Mouse (Mus musculus) urinary bladder, adult 18-20 months (tissue): ENCODE measurements around the gene Muc13.

Experiments
- DNase-seq, 2 experiments: peaks; one replicate each; pipeline ENCODE4 v3.0.0; 2022; ENCODE audit warnings: low spot score in 2 of 2, mixed read lengths in 2 of 2

The Muc13 gene

DNA sequence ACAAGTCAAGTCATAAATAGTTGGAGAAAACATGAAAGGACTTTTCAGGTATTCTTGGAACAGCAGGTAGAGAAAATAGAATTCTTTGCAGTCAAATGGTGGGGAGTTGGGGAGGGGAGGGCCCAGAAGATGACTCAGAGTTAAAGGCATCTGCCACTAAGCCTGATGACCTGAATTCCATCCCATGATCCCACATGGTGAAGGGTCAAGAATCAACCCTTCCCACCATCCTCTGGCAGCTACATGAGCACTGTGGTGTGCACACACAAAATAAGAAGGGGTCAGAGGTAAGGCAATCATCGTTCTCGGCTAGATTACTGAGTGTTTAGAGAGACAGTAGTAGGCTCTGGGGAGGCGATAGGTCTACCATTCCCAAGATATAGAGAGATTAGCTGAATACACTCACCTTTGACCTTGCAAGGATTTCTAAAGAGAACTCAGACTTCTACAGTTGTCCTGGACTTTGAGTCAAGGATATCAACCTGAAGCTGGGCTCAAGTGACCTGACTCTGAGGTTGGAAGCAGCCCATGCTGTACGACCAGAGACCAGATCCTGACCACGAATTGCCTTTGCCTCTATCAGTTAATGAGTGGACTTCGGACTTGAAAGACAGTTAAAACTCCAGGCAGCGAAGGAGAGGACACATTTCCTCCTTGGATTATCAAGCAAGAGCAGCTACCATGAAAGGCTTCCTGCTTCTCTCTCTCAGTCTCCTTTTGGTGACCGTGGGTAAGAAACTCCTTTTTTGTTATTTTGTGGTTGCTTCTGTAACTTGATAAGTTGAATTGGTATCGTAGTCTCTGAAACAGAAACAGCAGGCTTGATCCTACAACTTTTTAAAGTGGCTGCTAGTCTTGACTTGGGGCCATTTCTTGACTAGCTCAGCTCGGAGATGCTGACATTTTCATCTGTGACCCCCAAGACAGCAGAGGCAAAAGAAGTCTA is at the start of gene Muc13:
Gene Muc13 (plus strand): TSS at position 192 of the 946 bp plus-strand sequence.
- no peak for DNase-seq

GRCm38 (mm10) chr16:33744622-33745419 is 49.0 kb upstream of the Muc13 start:
- no peak for DNase-seq

DNA sequence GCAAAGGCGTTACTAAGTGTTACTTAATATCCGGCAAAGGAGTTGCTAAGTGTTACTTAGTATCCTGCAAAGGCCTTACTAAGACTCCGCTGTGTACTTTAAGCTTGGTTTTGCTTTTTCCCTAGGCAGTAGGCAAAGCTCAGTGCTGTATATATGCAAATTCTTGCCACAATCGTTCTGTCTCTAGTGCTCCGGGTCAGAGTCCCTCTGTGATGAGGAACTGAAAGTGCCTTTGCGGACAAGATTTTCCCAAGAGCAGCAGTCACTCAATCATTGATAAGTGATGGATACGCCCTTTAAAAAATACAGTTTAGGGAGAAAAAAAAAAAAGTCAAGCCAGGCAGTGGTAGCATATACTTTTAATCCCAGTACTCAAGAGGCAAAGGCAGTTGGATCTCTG is 48.4 kb upstream of the Muc13 start:
- DNase-seq, result no peak

GRCm38 (mm10) chr16:33746074-33746676 is 47.7 kb upstream of the Muc13 start:
- no peak for DNase-seq

DNA sequence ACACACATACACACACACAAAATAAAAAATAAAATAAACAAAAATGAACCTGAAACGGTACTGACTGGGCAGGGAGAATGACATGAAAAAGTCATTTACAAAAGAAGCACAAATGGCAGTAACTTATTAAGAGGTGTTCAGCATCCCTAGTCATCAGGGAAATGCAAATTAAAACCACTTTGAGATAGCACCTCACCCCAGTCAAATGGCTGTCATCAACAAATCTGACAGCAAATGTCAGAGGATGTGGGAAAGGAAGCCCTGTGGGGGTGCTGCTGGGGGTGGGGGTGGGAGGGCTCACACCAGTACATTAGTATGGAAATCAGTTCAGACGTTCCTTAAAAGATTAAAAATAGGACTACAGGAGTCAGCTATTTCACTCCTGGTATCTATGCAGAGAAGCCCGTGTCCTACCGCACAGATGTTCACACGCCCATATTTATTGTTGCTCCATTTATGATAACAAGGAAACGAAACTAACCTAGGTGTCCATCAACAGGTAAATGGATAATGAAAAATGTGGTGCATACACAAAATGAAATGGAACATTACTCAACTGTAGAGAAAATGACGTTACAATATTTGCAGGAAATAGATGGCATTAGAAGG is 46.4 kb upstream of the Muc13 start:
- DNase-seq, result no peak

GRCm38 (mm10) chr16:33747994-33748393 is 45.8 kb upstream of the Muc13 start:
- no peak for DNase-seq

GRCm38 (mm10) chr16:33751152-33751551 is 42.7 kb upstream of the Muc13 start:
- no peak for DNase-seq

- DNase-seq, result peak in 1 of 2 experiments; percentile 30
Measured at GRCm38 (mm10) chr16:33751590-33751989, 42.2 kb upstream of the Muc13 start.

DNA sequence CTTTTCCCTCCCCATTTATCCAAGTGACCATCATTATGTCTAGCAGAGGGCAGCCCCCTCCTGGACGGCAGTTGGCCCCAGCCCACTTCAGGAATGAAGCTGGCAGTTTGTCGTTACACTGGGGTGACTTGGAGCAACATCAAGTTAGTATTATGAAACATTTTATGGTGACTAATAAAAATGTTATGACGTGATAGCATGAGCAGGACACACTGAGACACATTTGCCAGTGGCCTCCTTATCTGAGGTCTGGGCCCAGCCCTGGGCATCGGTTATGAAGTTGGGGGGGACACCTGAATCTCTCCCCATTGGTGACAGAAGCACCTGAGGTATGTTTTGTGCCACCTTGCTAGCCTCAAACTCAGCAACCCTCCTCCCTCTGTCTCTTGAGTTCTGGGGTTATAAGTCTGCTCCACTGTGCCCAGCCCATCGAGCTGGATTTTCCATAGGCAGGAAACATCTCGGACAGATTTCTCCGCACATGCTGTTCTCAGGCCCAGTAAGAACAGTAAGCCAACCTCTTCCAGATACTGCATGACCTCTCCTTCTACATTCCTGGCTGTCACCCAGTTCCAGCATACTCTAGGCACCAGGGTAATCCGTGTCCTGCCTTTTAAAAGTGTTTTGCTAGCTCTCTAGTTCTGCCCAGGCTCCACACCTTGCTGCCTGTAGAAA is 40.8 kb upstream of the Muc13 start:
- no peak for DNase-seq

DNA sequence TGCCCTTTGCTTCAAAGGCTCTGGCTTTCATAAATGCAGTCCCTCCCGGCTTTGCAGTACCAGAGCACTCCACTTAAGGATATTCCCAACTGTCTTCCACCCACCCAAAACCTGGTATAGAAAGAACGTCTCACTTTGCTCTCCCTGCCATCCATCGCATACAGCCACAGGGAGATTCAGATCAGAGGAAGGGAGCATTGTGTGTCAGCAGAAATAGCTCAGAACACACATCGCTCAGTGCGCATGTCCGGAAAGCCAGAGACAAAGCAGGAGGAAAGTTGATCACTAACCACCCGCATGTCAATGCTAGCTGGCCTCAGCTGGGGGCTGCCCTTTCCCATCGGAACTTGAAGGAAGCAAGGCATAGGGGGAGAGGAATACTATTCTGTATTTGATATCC is 38.5 kb upstream of the Muc13 start:
- no peak for DNase-seq

DNA sequence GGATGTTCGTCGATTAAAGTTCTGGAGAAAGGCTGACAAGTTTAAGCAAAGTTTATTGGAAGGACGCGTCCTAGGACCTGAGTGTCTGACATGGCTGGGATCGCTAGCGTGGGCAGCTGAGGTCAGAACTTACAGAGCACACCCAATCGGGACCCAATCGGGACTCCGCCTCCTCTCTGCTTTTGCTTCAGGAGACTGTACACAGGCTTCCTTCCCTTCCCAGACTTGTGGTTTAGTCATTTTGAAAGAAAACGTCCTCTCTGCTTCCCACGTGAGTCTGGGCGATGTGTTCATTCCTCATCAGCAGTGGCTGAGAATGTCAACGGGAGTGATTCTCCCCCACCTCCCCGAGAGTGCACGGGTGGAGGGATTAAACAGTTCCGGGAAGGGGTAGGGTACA is 37.9 kb upstream of the Muc13 start:
- DNase-seq, result no peak

- DNase-seq, result no peak
Measured at GRCm38 (mm10) chr16:33756396-33756795, 37.4 kb upstream of the Muc13 start.

DNA sequence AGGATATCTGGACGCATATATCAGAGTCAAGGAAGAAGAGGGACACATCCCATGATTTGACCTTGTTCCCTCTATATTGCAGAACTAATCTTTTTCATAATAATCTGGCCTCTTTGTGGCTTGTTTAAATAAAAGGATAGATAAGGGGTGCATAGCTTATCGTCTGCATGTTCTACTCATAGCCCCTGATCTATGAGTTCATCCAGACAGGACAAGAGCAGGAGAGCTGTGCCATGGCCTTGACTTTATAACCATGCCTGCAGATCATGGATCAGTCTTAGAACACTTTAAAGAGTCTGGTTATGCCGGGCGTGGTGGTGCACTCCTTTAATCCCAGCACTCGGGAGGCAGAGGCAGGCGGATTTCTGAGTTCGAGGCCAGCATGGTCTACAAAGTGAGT is 34.6 kb upstream of the Muc13 start:
- DNase-seq, result no peak

DNA sequence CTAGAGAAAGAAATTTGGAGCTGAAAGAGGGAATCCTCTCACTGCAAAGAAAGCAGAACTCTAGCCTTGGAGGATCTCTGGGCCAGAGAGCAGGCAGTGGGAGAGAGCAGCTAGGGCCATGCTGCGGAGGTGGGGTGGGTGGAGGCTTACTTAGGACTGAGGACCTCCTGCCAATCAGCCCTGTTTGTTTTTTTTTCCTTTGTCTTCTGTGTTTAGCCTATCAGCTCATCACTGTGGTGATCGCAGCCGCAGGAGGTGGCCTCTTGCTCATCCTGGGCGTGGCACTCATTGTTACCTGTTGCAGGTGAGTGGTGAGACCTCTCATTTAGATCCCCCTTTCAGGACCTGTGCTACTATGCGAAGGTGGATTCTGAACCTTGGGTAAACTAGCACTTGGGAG is 33.3 kb upstream of the Muc13 start:
- no peak for DNase-seq

- no peak for DNase-seq
Measured at GRCm38 (mm10) chr16:33760996-33761395, 32.8 kb upstream of the Muc13 start.

- DNase-seq, result no peak
Measured at GRCm38 (mm10) chr16:33764501-33765193, 29.2 kb upstream of the Muc13 start.

GRCm38 (mm10) chr16:33765477-33765876 is 28.4 kb upstream of the Muc13 start:
- DNase-seq, result no peak

DNA sequence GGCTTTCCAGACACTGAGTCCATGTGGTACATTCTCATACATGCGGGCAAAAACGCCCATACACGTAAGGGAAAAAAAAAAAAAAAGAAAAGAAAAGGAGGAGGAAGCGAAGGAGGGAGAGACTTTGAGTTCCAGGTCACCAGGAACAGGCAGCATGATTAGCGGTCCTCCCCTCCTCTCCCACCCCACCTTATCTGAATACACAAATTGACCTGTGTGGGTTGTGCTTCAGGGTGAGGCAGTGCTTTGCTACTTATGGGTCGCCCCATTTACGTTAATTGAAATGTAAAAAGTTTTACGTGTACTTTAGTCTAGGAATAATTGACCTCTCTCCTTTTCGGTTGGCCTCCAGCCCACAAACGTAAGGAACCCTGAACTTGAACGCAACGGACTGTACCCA is 27.5 kb upstream of the Muc13 start:
- no peak for DNase-seq

DNA sequence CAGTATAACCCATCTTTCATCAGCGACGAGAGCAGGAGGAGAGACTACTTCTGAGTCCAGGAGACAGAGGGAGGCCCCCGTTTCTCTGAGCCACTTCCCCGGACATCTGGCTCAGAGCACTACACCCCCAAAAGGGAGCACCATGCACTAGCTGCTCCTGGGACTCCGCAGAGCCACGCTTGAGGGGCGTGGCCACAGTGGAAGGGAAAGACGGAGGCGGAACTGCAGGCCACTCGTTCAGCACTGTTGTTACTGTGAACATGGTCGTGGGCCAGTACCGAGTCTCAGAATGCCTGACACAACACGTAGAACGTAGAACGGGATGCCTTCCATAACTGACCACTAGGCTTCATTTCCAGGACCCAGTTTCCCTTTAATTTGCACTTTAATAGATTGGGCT is 27.1 kb upstream of the Muc13 start:
- no peak for DNase-seq

- no peak for DNase-seq
Measured at GRCm38 (mm10) chr16:33768491-33769278, 25.2 kb upstream of the Muc13 start.
